Mouse (Mus musculus) CD4-positive, CD25-positive, alpha-beta regulatory T cell (primary cell): ENCODE results near the gene Psmd5. TPM values are rescaled to one million over a fixed set of nuclear protein-coding genes. Genes with fewer than 3 reads are reported as not detected.

Experiments
- polyA plus RNA-seq: library from polyadenylated mRNA; unstranded; fragments of 100-300 nt; shearing (Covaris generic); gene quantifications from one replicate; pipeline ENCODE4 v1.2.1, GENCODE M21; 2017

Gene Psmd5
- polyA plus RNA-seq: 94.5 TPM

GRCm38 (mm10) chr2:34874816-34875345 lies at the start of gene Psmd5:
Gene Psmd5 (minus strand): TSS chr2:34874968.

GRCm38 (mm10) chr2:34913218-34914068 lies 38.7 kb upstream of the Psmd5 start, which contains the start of gene Phf19:
Gene Phf19 (minus strand): TSS chr2:34914026.

GRCm38 (mm10) chr2:34874271-34874670 lies 497 bp downstream of the Psmd5 start, which contains the start of gene Cutal:
Gene Cutal (plus strand): TSS chr2:34874396.

GRCm38 (mm10) chr2:34832766-34833457 lies 41.9 kb downstream of the Psmd5 start, which contains the start of gene Gm34653:
Gene Gm34653 (plus strand): TSS chr2:34833007.

GRCm38 (mm10) chr2:34825827-34826459 lies 48.8 kb downstream of the Psmd5 start, which contains the start of gene Fbxw2:
Gene Fbxw2 (minus strand): TSS chr2:34826311.

Other genes with a start within 250 kb of the Psmd5 start
- gene Gapvd1, start 119.7 kb downstream of the Psmd5 start, polyA plus RNA-seq: 105 TPM
- gene Hspa5, start 103.0 kb downstream of the Psmd5 start, polyA plus RNA-seq: 439 TPM
- 37.8 TPM for gene Rabepk, start 75.1 kb downstream of the Psmd5 start, polyA plus RNA-seq
- 165 TPM for gene Fbxw2, start 48.7 kb downstream of the Psmd5 start, polyA plus RNA-seq
- gene Gm34653, start 42.0 kb downstream of the Psmd5 start, polyA plus RNA-seq: not detected
- gene Cutal, start 572 bp downstream of the Psmd5 start, polyA plus RNA-seq: not detected
- 1.1 TPM for gene Phf19, start 39.1 kb upstream of the Psmd5 start, polyA plus RNA-seq
- gene Traf1, start 86.8 kb upstream of the Psmd5 start, polyA plus RNA-seq: 383 TPM
- gene Hc, start 186.5 kb upstream of the Psmd5 start, polyA plus RNA-seq: 0.67 TPM
- gene AI182371, start 226.6 kb upstream of the Psmd5 start, polyA plus RNA-seq: 1.1 TPM
- gene Cntrl, start 234.5 kb upstream of the Psmd5 start, polyA plus RNA-seq: 96.5 TPM